Mouse (Mus musculus): ENCODE results near the gene Shc4. TPM values are rescaled to one million over a fixed set of nuclear protein-coding genes. Genes with fewer than 3 reads are reported as not detected.

Gene Shc4
- total RNA-seq, 4 experiments from 2014 or later, result 4.9 to 6.3 (median 5.3) TPM

DNA sequence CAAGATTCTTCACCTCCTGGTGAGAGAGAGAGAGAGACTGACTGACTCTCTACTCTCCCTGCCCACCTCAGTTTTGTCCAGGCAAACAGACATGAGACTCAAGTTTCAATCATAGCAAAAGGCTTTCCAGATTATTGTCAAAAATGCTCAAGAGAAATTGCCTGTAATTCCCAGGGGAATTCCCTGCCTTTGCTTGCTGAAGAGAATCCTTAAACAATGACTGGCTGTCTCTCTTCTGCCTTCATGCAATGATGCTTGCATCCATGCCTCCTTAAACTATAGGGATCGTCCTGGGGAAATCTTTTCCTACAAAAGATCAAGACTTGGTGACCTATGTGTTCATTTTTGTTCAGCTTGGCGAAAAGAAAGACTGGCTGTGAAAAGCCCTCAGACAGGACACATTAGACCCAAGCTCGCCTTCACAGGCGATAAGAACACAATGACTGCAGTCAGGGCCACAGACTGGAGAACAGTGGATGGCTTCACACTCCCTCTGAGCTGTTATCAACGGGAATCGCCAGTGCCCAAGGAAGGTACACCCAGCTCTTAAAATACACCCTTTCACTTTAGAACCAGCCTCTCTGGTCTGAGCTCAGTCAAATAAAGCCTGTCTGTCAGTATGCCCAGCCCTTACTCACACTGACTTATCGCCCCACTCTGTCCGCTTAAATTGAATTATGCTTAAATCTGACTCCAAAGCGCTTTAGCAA is 38.4 kb downstream of the Shc4 start:
- no peak for DNase-seq (ENCODE audit: low spot score in 2 of 2)

DNA sequence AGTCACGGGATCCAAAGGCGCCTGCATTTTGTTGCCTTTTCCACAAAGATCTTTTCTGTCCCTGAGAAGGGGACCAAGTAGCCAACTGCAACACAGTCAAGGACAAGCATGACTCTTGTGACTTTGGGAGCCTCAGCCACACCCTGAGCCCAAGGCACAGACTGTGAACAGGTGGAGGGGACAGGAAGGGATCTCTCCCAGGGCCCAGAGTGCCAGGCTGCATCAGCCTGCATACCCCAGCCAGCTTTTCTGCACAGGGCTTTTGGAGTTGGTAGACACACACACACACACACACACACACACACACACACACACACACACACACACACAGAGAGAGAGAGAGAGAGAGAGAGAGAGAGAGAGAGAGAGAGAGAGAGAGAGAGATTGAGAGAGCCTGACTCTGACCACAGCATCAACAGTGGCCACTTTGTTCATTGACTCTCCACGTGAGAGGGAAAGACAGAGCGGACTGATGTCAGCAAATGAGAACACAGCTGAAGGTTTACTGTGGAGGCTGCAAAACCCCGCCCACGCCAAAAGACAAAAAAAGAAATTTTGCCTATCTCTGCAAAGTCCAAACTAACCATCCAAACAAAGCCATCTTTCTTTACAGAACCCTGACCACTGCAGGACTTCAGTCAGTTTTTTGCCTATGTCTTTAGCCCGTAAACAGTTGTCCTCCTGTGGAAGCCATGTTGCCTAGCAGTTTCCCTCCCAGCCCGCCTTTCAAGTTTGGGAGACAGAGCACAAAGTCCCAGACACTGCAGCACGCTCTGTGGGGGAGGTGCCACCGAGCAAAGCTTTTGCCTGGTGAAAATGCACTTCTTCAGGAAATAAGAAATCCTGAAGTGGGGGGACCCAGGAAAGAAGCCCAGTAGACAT is 39.1 kb downstream of the Shc4 start:
- DNase-seq (ENCODE audit: low spot score in 2 of 2), result peak; percentile 41 to 42

DNA sequence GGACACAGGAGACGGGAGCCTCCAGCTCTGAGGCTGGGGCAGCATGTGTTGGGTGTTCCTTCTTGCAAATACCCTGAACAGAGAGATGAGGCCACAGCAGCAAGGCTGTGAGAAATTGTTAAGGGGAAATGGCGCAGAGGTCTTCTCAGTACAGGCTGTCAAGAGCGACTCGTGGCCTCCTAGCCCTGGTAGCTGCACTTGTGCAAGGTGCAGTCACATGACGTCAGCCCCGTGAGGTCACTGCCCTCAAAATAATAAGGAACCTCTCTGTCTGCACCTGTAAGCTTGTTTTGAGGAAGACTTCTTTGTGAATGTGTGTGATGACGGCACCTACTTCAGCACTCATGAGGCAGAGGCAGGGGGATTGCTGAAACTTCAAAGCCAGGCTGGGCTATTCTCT is 40.1 kb downstream of the Shc4 start:
- DNase-seq (ENCODE audit: low spot score in 2 of 2), result no peak

DNA sequence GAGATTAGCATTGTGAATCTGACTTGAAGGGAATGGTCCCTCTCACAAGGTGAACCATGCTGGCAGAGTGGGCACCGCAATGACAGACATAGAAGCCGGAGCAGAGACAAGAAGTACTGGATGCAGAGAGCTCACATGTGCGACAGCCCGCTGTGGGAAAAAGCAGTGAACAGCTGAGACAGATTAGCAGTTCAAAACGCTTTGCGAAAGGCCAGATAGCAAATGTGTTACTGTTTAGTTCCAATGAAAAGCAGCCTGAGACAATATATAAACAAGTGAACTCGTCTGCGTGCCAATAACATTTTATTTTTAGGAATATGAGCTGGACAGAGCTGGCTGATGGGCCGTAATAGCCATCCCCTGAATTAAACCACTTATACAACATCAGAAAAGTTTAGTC is 42.1 kb downstream of the Shc4 start:
- DNase-seq (ENCODE audit: low spot score in 2 of 2), result no peak

DNA sequence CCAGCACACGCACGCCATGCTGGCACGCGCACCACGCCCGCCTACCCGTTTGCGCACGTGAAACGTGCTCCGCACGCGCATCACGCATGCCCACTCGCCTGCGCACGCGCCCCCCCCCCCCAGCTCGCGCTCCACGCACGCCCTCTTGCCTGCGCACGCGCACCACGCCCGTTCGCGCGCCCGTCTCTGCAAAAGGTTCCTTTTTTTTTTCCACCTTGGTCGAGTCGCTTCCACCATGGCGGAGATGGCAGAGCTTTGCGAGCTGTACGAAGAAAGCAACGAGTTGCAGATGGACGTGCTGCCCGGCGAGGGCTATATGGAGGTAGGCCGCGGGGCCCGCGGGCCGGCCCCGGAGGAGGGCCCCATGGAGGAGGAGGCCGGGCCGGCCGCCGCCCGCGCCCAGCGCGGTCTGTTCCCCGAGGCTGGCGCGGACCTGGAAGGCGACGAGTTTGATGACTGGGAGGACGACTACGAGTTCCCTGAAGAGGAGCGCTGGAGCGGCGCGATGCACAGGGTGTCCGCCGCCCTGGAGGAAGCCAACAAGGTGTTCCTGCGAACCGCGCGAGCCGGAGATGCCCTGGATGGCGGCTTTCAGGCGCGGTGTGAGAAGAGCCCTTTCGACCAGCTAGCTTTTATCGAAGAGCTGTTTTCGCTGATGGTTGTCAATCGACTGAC is 50.9 kb downstream of the Shc4 start, which contains the start of gene Eid1:
Gene Eid1 (plus strand): TSS at position 139 of the 675 bp plus-strand sequence.
- peak; percentile 53 to 78 for DNase-seq (ENCODE audit: low spot score in 2 of 2)

DNA sequence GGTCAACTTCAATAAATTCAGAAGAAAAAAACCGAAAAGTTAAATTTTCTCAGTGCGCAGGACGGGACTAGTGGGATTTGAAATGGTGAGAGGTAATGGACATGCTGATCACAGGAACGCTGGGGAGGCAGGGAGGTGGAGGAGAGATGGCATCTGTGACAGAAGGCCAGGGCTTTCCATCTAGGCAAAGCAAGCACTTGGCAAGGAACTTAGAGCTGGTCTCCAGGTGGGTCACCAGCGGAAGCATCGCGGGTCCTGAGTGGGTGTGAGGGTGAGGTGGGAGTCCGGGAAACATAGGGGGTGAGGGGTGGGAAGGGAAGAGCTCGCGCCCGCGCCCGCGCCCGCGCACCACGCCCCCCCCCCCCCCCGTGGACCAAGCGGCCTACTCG is 51.4 kb downstream of the Shc4 start:
- DNase-seq (ENCODE audit: low spot score in 2 of 2), result peak; percentile 33 to 42

DNA sequence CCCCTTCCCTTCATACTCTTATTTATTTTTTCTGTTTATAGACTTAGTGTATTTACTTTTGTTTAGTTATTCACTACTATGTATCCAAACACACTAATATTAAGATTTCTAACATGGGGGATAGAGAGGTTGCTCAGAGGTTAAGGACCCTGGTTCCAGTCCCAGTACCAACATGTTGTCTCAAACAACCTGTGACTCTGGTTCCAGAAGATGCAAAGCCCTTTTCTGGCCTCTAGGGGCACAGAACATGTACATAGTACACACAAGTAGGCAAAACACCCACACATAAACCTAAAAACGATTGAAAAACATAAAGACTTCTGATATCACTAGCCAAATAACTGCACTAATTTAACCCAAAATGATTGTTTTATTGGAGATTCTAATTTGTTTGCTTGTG is 53.1 kb downstream of the Shc4 start:
- DNase-seq (ENCODE audit: low spot score in 2 of 2), result no peak

DNA sequence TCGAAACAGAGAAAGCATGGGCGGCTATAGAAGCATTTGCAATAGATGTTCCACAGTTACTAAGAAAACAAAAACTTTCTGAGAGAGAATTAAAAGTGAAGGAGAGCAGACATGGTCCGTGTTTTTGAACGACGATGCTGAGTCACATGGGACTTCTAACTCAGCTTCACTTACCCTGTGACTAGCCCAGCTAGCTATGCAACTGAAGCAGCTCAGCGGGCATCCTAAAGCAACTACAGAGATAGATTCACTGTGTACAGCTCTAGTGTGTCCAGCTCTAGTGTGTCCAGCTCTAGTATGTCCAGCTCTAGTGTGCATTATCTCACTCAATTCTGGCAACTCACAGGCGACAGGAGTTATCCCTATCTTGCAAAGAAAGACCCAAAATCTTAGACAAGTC is 56.2 kb downstream of the Shc4 start:
- DNase-seq (ENCODE audit: low spot score in 2 of 2), result no peak

DNA sequence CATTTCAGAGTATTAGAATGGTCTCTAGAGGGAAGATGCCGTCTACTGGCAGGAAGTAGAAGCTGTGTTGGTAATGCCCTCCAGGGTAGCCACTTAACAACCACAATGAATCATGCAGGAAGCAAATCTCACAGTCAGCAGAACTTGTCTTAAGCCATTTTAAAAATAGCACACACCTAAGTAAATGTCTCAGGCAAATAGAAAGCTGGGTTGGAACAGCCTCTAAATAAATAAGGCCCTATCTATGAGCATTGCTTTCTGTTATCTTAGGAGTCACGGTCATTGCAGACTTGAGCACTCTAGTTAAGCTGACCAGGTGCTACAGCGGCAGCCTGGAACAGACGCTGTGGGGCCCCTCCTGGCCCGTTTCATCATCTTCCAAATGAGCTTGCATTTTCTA is 56.8 kb downstream of the Shc4 start:
- DNase-seq (ENCODE audit: low spot score in 2 of 2), result no peak

DNA sequence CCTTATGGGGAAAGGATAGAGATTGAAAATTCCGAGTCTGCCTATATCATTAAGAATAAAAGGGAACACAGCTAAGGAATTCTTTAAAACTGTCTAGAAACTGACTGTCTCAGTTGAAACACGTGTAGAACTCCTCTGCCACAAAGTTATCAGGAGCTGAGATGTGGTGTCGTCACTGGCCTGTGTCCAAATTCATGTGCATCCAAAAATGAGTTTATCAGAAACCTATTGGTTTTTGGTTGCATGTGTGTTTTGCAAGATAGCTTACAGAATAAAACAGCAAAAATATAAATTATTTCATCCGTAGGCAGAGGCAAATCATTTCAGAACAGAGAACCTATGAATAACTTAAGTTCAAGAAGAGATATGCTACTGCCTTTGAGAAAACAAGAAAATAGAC is 57.3 kb downstream of the Shc4 start:
- no peak for DNase-seq (ENCODE audit: low spot score in 2 of 2)

DNA sequence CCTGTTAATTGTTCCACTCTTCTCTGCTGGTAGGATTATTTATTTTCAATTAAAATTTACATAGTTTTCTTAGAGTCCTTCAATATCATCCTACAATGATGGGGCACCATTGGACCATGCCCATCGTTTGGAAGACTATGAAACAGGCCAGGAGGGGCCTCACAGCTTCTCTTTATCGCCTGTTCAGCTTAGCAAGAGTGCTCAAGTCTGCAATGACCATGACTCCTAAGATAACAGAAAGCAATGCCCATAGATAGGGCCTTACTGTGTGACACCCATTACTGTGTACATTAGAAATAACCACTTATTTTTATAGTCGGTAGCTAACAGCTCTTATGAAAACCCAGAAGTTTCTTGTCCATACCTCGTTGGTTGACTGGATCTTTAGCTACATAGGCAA is 58.0 kb downstream of the Shc4 start:
- DNase-seq (ENCODE audit: low spot score in 2 of 2), result no peak

DNA sequence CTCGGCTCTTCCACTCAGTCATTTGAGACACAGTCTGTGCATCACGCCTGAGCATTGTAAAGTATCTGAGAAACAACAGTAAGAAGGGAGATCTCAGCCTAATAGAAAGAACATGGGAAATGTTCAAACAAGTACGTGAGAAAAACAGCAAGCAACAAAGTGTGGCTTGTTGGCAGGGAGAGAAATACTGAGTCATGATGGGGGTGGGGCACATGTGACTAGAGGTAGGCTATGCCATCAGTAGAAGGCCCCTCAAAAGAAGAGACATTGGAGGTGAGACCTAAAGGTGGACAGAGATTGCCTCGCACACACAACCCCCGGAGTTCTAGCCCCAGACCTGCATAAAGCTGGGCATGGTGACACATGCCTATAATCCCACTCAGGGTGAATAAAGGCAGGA is 58.7 kb downstream of the Shc4 start:
- DNase-seq (ENCODE audit: low spot score in 2 of 2), result no peak

DNA sequence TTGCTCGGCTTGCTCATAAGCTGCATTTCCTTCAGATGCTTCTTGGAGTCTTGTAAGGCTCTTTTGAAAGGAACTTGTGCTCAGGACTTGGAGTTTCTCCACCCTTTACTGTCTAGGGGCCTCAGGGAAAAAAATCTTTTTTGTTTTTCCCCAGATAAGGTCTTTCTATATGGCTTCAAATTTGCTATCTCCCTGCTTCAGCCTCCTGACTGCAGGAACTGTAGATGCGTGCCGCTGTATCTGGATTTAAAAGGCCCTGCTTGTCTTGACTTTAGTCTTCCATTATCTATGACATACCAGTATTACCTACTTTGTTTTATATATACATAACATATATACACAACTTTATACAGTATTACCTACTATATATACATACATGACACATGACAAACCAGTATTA is 61.4 kb downstream of the Shc4 start:
- no peak for DNase-seq (ENCODE audit: low spot score in 2 of 2)

DNA sequence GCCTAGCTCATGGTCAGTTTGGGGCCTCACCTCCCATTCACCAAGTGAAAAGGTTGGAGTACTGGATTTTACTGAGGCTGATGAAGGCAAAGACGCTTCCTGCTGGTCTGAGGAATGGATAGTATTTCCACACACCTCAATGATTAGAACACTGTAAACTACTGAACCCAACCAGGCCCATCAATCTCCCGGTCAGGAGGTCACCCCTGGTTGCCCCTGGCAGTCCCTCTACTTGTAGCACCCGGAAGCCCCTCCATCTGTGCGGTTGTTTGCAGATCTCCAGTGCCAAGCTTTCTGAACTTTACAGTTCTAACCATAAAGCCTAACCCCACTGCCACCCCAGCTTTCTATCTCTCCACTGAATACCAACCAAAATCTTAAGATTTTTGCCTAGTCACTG is 62.8 kb downstream of the Shc4 start:
- no peak for DNase-seq (ENCODE audit: low spot score in 2 of 2)

DNA sequence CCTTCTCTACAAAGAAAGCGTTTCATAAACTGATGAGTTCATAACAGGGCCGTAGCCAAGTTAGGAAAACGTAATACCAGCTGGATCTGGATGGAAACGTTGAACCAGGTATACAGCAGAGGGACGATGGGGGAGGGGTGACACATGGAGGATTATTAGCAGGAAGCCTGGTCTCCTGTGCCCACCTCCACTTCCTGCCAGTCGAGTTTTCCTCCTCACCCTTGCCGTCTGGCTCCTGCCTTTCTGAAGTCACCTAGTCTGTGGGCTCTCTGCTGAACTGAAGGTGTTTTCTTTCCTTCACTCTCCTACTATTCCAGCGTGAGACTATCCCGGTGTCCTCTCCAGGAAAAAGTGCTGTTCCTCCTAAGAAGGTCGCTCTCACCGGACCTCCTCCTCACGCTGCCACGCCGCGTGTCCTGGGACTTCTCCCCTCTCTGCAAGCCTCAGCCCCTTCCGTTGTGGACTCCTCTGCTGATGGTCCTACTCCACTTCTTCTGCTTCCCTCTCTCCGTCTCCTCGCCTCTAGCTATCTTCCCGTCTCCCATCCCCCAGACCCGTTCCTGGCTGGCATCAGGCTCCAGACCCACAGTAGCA is 63.3 kb downstream of the Shc4 start:
- no peak for DNase-seq (ENCODE audit: low spot score in 2 of 2)

DNA sequence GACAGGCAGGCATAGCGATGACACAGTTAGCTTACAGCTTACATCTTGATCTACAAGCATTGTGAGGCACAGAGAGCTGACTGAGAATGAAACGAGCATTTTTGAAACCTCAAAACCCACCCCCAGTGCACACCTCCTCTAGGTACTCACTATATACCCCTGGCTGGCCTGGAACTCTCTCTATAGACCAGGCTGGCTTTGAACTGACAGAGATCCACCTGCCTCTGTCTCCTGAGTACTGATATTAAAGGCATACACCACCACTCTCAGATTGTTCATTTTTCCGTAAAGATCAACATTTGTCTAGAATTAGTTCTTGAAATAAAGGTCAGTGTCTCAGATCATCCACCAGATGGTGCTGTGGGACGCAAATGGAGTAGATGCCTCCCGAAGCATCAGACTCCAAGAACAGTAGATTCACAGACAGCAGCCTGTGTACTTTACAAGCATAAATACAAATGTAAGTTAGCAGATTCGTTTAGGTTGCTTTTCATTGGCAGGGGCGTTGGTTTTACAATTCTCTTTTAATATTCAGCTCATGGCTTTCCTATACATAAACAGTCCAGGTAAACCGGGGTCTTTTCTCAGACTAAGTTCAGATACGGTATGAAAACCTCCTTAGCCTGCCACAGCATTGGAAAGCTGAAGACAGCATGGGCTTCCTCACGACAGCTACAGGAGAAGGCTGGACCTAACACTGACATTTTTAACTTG is 64.0 kb downstream of the Shc4 start:
- peak; percentile 62 to 65 for DNase-seq (ENCODE audit: low spot score in 2 of 2)

DNA sequence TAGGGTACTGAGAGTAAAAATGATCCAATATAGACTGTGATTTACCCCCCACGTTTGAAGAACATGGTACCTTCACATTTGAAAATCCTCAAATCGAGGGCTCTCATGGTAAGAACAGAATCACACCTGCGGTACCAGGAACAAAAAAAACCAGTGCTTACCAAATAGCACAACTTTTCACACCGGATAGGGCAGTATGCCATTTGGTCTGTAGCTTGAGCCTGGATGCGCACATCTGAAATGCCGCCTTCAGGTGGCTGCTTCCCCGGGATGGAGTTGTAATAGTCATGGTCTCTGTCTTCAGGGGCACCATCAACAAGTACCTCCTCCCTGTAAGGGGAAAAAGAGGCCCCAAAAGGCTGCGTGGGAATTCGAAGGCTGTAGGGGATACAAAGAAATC is 68.6 kb downstream of the Shc4 start:
- DNase-seq (ENCODE audit: low spot score in 2 of 2), result no peak

DNA sequence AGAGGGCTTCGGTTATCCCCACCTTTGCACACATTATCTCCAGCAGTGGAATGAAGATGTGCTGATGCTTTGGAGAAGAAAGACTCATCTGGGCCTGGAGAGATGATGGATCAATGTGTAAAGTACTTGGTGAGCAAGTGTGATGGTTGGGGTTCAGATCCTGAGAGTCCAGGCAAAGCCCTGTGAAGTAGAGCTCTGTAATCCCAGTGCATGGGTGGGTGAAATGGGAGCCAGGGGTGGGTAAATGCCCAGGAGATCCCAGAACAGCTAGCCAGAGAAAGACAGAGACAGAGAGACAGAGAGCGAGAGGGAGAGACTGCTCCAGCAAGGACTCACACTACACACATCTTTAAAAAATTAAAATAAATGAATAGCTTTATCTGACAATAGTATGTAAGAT is 70.7 kb downstream of the Shc4 start:
- DNase-seq (ENCODE audit: low spot score in 2 of 2), result no peak

DNA sequence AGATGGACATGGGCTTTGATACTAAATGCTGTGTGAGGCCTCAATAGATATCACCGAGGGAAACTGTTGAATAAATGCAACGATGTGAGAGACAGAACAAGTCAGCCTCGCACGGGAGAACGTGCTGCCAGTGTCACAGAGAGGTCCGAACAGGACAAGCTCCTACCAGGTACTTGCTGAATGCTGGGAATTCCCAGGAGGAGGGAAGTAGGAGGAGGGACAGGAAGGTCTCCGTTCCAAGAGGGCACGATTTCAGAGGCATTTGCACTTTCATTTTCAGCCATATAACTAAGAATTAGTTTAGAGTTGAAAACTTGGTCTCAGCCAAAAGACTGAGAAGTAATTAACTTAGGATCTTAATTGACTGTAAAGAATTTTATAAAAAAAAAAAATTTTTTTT is 72.4 kb downstream of the Shc4 start:
- DNase-seq (ENCODE audit: low spot score in 2 of 2), result no peak

DNA sequence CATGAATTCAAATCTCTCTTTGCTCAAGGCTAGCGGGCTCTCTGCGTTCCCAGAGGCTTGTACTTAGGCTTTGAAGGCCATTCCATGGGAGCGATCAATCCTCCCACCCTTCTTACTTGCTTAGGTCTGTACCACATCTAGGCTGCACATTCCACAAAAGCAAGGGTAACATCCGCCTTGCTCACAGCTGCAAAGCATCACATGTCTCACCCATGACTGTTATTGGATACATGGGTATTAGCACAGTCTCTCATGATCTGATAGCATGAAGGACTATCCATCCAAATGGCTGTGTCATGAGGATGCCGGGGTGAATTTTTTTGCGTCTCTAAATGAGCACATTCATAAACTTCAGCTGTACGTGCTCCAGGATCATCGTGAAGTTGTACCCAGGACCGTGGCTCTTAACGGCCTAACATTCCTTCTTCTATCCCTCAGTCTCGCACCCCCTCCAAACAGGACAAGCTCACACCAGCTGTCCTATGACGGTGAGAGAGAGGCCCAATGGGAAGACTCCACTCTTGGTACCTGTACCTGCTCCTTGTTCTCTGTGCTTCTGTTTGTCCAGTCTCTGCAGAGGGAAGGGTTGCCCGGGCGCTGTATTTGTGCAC is 73.1 kb downstream of the Shc4 start:
- no peak for DNase-seq (ENCODE audit: low spot score in 2 of 2)

DNA sequence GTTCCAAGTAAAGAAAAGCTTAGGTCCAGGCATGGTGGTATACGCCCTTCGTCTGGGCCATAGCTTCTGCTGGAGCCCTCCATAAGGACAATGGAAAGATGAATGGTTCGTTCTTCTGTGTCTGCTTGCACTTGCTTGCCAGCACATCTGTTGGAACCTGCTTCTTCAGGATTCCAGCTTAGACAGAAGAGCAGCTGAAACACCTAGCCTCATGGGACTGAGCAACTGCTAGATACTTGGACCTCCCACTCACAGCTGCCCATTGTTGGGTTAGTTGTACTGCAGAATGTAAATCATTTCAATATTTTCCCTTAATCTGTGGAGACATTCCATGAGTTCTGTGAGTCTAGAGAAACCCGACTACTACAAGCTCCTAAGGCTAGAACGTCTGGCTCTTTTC is 73.9 kb downstream of the Shc4 start:
- no peak for DNase-seq (ENCODE audit: low spot score in 2 of 2)
